Mouse (Mus musculus) midbrain, embryonic 15.5 days (tissue): ENCODE results near the gene Polr2c. TPM values are rescaled to one million over a fixed set of nuclear protein-coding genes. Genes with fewer than 3 reads are reported as not detected.
"Not testable (repeated sequence)": the region's sequence is repeated elsewhere in the genome, so short reads cannot be mapped to it uniquely, and the experiment has no call there.

Source experiments
- ATAC-seq: fragments of 200-750 bp; cut with Nextera tagmentation; replicated peaks from 2 replicates; pipeline ENCODE4 v1.8.0; 2017; ENCODE audit warnings: moderate TSS enrichment
- H3K27ac ChIP-seq: fragments of 300-500 bp; sonication (generic); 2 replicates; pipeline ENCODE4 v1.5.1; 2015; ENCODE audit warnings: mild to moderate bottlenecking, inconsistent platforms
- H3K27me3 ChIP-seq: fragments of 300-500 bp; sonication (generic); replicated peaks from 2 replicates; pipeline ENCODE4 v1.6.1; 2015; ENCODE audit warnings: inconsistent platforms
- H3K36me3 ChIP-seq: fragments of 300-500 bp; sonication (generic); replicated peaks from 2 replicates; pipeline ENCODE4 v1.6.1; 2015; ENCODE audit warnings: inconsistent platforms
- H3K4me1 ChIP-seq: fragments of 300-500 bp; sonication (generic); 2 replicates; pipeline ENCODE4 v1.6.1; 2015; ENCODE audit warnings: inconsistent platforms
- H3K4me2 ChIP-seq: fragments of 300-500 bp; sonication (generic); 2 replicates; pipeline ENCODE4 v1.6.1; 2015; ENCODE audit warnings: inconsistent platforms, mild to moderate bottlenecking, moderate library complexity
- H3K4me3 ChIP-seq: fragments of 300-500 bp; sonication (generic); 2 replicates; pipeline ENCODE4 v1.5.1; 2015; ENCODE audit warnings: mild to moderate bottlenecking, inconsistent platforms
- H3K9ac ChIP-seq: fragments of 300-500 bp; sonication (generic); 2 replicates; pipeline ENCODE4 v1.6.1; 2015; ENCODE audit warnings: mild to moderate bottlenecking, inconsistent platforms
- H3K9me3 ChIP-seq: fragments of 300-500 bp; sonication (generic); 2 replicates; pipeline ENCODE4 v1.6.1; 2016; ENCODE audit warnings: inconsistent platforms
- WGBS: fragments of 180-500 bp; shearing (Covaris S2); methylation state at CpG from one replicate; pipeline ENCODE4 v1.1.7; 2015; ENCODE audit warnings: mixed read lengths; 5-methylcytosine and 5-hydroxymethylcytosine counted together
- polyA plus RNA-seq: library from polyadenylated mRNA; unstranded; fragments of >200 nt; fragmentation: Nextera tagmentation; extraction: Ambion mirVana; gene quantifications from 2 replicates; pipeline ENCODE4 v1.2.1, GENCODE M21; 2015

Gene Polr2c
- polyA plus RNA-seq, 1 experiment from 2014 or later: 117 TPM

GRCm38 (mm10) chr8:94854761-94855160 is 2.5 kb upstream of the Polr2c start:
- H3K9me3 ChIP-seq, ATAC-seq, H3K27me3 ChIP-seq, H3K27ac ChIP-seq, H3K4me2 ChIP-seq, H3K9ac ChIP-seq, H3K4me3 ChIP-seq: not testable (repeated sequence)
- 90% methylated on average over 11 of the region's 11 CpGs for WGBS
- peaks cover 18% of the 10 kb centered on the region for H3K4me1 ChIP-seq
- peaks cover 44% of the 10 kb centered on the region for H3K36me3 ChIP-seq

- Histone ChIP-seq H3K9ac (no peak overlapping the region), H3K36me3 (peaks cover 29% of the 10 kb centered on the region), H3K4me2 (0 out of 2 replicates have a peak overlapping the region, but pooled peaks have one; percentile 17), H3K27me3 (no peaks in the 10 kb centered on the region), H3K4me1 (peaks cover 18% of the 10 kb centered on the region), H3K9me3 (no peaks in the 10 kb centered on the region), H3K4me3 (peak overlapping the region; percentile 74), H3K27ac (peak overlapping the region; percentile 51; the same call in 1 of the 2 replicates)
- peak; percentile 48; the same call in 1 of the 2 replicates for ATAC-seq
- 28% methylated on average over 5 of the region's 5 CpGs for WGBS
Measured at GRCm38 (mm10) chr8:94857011-94857345, 272 bp upstream of the Polr2c start.

GRCm38 (mm10) chr8:94861352-94861910 is 4.2 kb downstream of the Polr2c start:
- no peak overlapping the region for H3K27ac ChIP-seq
- H3K4me1 ChIP-seq: peaks cover 18% of the 10 kb centered on the region
- 77% methylated on average over 8 of the region's 8 CpGs for WGBS
- H3K36me3 ChIP-seq: peaks cover 34% of the 10 kb centered on the region
- no peaks in the 10 kb centered on the region for H3K27me3 ChIP-seq
- no peak overlapping the region for H3K9ac ChIP-seq
- H3K9me3 ChIP-seq: no peaks in the 10 kb centered on the region
- no peak overlapping the region for H3K4me3 ChIP-seq
- no peak for ATAC-seq
- H3K4me2 ChIP-seq: no peak overlapping the region

GRCm38 (mm10) chr8:94862487-94863220 is 5.4 kb downstream of the Polr2c start:
- Histone ChIP-seq H3K4me2 (no peak overlapping the region), H3K27me3 (no peaks in the 10 kb centered on the region), H3K36me3 (peaks cover 34% of the 10 kb centered on the region), H3K4me3 (no peak overlapping the region), H3K9me3 (no peaks in the 10 kb centered on the region), H3K4me1 (peaks cover 20% of the 10 kb centered on the region), H3K9ac (no peak overlapping the region), H3K27ac (no peak overlapping the region)
- 93% methylated on average over 12 of the region's 12 CpGs for WGBS
- ATAC-seq: no peak

GRCm38 (mm10) chr8:94863897-94864673 is 6.8 kb downstream of the Polr2c start:
- 73% methylated on average over 10 of the region's 10 CpGs for WGBS
- no peak overlapping the region for H3K27ac ChIP-seq
- no peaks in the 10 kb centered on the region for H3K9me3 ChIP-seq
- peaks cover 34% of the 10 kb centered on the region for H3K36me3 ChIP-seq
- H3K9ac ChIP-seq: no peak overlapping the region
- peaks cover 22% of the 10 kb centered on the region for H3K4me1 ChIP-seq
- no peak overlapping the region for H3K4me2 ChIP-seq
- H3K27me3 ChIP-seq: no peaks in the 10 kb centered on the region
- ATAC-seq: no peak
- no peak overlapping the region for H3K4me3 ChIP-seq

- Histone ChIP-seq H3K9me3 (no peaks in the 10 kb centered on the region), H3K36me3 (peaks cover 34% of the 10 kb centered on the region), H3K4me1 (peaks cover 29% of the 10 kb centered on the region), H3K4me2 (no peak overlapping the region), H3K27me3 (no peaks in the 10 kb centered on the region), H3K27ac (no peak overlapping the region), H3K9ac (no peak overlapping the region), H3K4me3 (no peak overlapping the region)
- no peak for ATAC-seq
- 89% methylated on average over 10 of the region's 10 CpGs for WGBS
Measured at GRCm38 (mm10) chr8:94865292-94865691, 8.0 kb downstream of the Polr2c start.

GRCm38 (mm10) chr8:94866921-94867320 is 9.7 kb downstream of the Polr2c start:
- H3K9me3 ChIP-seq: no peaks in the 10 kb centered on the region
- H3K9ac ChIP-seq: no peak overlapping the region
- peaks cover 28% of the 10 kb centered on the region for H3K36me3 ChIP-seq
- H3K4me1 ChIP-seq: peaks cover 38% of the 10 kb centered on the region
- no peak for ATAC-seq
- no peak overlapping the region for H3K4me2 ChIP-seq
- no peaks in the 10 kb centered on the region for H3K27me3 ChIP-seq
- H3K4me3 ChIP-seq: no peak overlapping the region
- no peak overlapping the region for H3K27ac ChIP-seq
- WGBS: 88% methylated on average over 9 of the region's 9 CpGs

GRCm38 (mm10) chr8:94869146-94869545 is 11.9 kb downstream of the Polr2c start:
- H3K4me2 ChIP-seq: peak overlapping the region; percentile 89
- peaks cover 20% of the 10 kb centered on the region for H3K36me3 ChIP-seq
- WGBS: 56% methylated on average over 7 of the region's 7 CpGs
- H3K4me3 ChIP-seq: peak overlapping the region; percentile 77
- H3K9me3 ChIP-seq: no peaks in the 10 kb centered on the region
- H3K4me1 ChIP-seq: peaks cover 44% of the 10 kb centered on the region
- peak overlapping the region; percentile 81 for H3K27ac ChIP-seq
- no peak for ATAC-seq
- H3K9ac ChIP-seq: peak overlapping the region; percentile 87
- H3K27me3 ChIP-seq: peaks cover 5% of the 10 kb centered on the region

- Histone ChIP-seq H3K9me3 (no peaks in the 10 kb centered on the region), H3K9ac (peak overlapping the region; percentile 87), H3K4me3 (peak overlapping the region; percentile 77), H3K36me3 (peaks cover 12% of the 10 kb centered on the region), H3K27me3 (peaks cover 13% of the 10 kb centered on the region), H3K4me1 (peaks cover 47% of the 10 kb centered on the region), H3K27ac (peak overlapping the region; percentile 81), H3K4me2 (peak overlapping the region; percentile 89)
- WGBS: 11% methylated on average over 4 of the region's 4 CpGs
- no peak for ATAC-seq
Measured at GRCm38 (mm10) chr8:94870003-94870402, 12.8 kb downstream of the Polr2c start.

- Histone ChIP-seq H3K4me2 (peak overlapping the region; percentile 89), H3K27ac (peak overlapping the region; percentile 81), H3K9ac (peak overlapping the region; percentile 87), H3K27me3 (peaks cover 19% of the 10 kb centered on the region), H3K9me3 (no peaks in the 10 kb centered on the region), H3K4me1 (peaks cover 53% of the 10 kb centered on the region), H3K36me3 (peaks cover 6% of the 10 kb centered on the region), H3K4me3 (peak overlapping the region; percentile 77)
- ATAC-seq: peak; percentile 71
- under 1% methylated on average over 22 of the region's 22 CpGs for WGBS
Measured at GRCm38 (mm10) chr8:94870474-94871107, 13.3 kb downstream of the Polr2c start.

GRCm38 (mm10) chr8:94871108-94871894 is 14.1 kb downstream of the Polr2c start:
- Histone ChIP-seq H3K9ac (peak overlapping the region; percentile 87), H3K36me3 (peaks cover under 1% of the 10 kb centered on the region), H3K4me2 (peak overlapping the region; percentile 89), H3K27me3 (peaks cover 21% of the 10 kb centered on the region), H3K27ac (peak overlapping the region; percentile 81), H3K9me3 (no peaks in the 10 kb centered on the region), H3K4me3 (peak overlapping the region; percentile 77), H3K4me1 (peaks cover 60% of the 10 kb centered on the region)
- 5% methylated on average over 6 of the region's 7 CpGs for WGBS
- peak; percentile 85 for ATAC-seq
